Mouse (Mus musculus) adrenal gland, adult 8-10 months (tissue): ENCODE measurements at regions not wholly inside any gene's neighbourhood (a gene's known extent, or its start where the extent isn't known, plus 50 kb on each side); places are given as distances from the start of the nearest gene placed in this dataset.

ENCODE experiments used
- DNase-seq: peaks from one replicate; pipeline ENCODE4 v3.0.0; 2022

DNA sequence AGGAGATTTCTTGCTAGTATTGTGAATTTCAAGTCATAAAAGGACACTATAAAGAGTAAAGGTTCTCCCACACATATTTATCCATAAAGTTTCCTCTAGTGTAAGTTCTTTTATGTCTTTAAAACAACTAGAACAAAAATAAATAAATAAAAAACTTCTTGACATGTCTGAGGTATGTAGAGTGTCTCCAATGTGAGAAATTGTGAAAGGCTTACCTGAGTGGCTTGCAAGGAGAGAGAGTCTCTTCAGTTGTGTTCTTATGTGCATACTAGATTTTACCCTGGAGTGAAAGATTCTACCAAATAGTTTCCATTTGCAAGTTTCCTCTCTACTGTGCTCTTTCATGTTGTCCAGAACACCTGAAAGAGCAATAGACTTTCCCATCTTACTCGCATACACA is 276.8 kb downstream of the Ankrd50 start:
- no peak for DNase-seq

DNA sequence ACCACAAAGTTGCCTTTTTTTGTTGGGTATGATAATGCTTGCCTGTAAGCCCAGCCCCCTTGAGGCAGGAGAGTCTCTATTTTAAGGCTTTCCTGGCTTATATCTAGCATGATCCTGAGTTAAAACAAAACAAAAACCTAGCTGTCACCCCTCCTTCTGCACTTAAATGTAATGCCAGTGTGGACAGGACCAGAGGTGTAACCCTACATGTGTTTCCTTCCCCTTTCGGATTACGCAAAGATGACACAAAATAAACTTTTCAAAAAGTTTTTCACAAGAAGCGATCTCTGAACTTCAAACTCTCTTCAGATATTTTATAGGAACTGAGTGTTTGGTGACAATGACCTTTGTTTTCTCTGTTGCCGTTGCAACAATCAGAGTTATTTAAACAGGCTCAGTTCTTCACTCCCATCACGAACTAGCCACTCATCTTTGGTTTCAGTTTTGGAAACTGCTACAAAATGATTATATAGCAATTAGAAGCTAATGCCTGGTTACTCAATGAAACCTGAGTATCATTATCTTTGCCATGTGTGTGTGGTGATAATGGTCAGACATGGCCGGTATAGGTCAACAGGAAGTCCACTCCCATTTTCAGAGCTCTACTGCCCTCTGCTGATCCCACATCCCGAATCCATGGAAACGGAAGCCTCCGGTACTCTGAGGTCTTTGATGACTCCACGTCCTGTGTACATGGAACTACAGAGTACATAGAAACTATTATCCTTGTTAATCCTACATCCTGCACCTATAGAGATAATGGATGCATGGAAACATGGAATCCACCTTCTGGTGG is 282.6 kb downstream of the Ankrd50 start:
- DNase-seq, result peak; percentile 66

DNA sequence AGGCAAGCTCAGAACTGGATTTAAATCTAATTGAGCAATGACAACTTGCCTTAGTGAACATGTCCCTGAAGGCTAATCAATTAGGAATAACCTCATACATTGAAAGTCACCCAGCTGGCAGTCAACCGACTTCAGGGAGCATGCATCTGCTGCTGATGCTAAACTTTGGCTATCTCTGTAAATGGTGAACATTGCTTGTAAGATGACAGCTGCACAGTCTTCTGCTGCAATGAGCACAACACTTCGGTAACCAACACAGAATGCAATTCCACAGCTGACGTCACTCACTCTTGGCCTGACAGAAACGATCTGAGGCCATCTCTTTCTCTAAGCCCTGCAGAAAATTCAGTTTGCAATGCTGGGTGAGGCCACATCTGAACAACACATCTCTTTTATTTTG is 290.6 kb downstream of the Ankrd50 start:
- DNase-seq, result no peak

GRCm38 (mm10) chr3:38187406-38187896 is 297.2 kb downstream of the Ankrd50 start:
- DNase-seq, result no peak

DNA sequence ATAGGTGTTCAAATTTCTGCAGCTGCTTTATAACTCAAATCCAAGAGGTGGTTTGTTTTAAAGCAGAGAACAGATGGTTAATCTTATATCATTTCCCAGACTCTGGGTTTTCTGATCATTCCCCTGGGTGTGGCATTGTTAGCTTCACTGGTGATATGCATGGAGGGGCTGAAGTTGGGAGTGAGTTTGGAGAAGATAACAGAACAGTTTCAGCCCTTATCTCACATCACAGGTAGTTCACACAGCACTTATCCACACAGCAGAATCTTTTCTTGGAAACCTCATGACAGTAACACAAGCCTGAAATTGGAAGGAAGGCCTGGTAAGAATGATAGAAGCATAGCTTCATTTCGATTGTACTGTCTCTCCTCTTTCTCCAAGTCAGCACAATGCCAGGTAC is 298.1 kb downstream of the Ankrd50 start:
- no peak for DNase-seq

GRCm38 (mm10) chr3:38178295-38178694 is 306.3 kb downstream of the Ankrd50 start:
- no peak for DNase-seq

DNA sequence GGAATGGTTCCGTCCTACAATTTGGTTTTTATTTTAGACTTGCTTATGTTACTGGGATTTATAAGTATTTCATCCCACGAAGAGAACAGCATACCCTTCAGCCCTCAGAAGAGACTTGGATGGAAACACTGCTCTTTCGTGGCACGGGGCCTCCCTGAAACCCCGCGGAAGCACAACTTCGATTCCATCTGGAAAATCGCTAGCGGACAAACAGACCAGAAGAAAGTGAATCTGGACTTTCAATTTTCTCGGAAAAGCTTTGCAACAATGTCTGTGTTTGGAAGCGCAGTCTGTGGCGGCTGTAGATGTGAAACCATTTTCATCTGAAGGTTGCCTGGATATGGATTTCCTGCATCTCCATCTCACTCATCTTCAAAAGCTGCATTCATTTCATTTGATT is 308.7 kb downstream of the Ankrd50 start:
- DNase-seq, result no peak

DNA sequence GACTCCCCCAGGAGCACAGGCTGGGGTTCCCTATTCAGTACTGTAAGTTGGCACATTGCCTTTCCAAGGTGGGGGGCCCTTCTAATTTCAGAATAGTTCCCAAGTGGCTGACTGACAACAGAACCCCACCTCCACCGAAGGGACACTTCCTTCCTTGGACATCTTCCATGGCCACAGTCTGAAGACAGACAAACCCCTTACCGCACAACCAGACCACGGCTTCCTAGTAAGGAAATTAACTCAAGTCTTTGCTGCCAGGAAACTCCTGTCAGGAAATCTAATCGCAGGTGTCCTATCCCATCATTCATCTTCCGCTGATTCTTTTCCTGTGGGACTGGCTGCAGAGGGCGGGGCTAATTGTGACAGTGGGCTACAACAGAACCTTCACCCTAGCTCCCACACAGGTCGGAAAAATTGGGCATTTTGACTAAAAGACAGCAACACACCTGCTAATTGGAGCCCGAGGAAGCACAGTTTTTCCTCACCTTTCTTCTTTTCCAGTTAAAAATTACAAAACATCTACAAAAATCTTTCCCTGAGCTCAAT is 309.8 kb downstream of the Ankrd50 start:
- no peak for DNase-seq

DNA sequence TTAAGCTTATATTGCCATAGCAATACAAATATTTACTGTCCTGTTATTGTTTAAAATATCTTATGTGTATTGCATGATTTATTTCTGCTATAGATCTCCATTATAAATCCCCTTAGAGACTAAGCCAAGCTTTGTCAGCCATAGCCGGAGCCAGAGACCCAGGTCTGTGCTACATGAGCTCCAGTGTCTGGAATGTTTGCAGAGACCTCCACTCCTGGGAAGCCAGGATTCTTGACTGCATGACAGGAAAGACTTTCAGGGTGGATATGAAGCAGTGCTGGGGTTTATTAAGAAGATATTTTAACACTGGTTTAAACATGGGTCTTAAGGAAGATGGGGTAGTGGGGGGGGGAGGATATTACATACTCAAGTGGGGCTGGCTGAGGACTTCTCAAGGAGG is 332.2 kb downstream of the Ankrd50 start:
- DNase-seq, result no peak

GRCm38 (mm10) chr3:38151821-38152220 is 332.8 kb downstream of the Ankrd50 start:
- DNase-seq, result no peak

DNA sequence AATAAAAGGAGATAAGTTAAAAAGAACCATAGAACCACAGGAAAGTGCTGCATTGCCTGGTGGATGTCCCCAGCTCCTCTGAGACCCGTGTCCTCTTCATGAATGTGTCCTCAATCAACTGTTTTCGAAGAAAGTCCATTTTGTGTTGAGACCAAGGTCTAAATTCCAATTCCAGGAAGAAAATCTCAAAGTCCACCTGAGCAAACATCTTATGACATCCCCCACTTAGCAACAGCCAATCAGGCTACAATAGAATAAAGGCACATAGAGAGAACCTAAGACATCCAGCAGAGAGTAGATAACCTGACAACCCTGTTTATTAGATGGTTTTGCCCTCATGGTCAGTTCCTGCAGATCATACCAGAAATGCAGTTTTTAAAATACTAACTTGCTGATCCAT is 338.0 kb downstream of the Ankrd50 start:
- no peak for DNase-seq

- no peak for DNase-seq
Observed at GRCm38 (mm10) chr3:38145444-38145843, 339.2 kb downstream of the Ankrd50 start.

- peak; percentile 42 for DNase-seq
Observed at GRCm38 (mm10) chr3:38144650-38145049, 340.0 kb downstream of the Ankrd50 start.

- DNase-seq, result peak; percentile 52
Observed at GRCm38 (mm10) chr3:38143147-38143883, 341.3 kb downstream of the Ankrd50 start.

DNA sequence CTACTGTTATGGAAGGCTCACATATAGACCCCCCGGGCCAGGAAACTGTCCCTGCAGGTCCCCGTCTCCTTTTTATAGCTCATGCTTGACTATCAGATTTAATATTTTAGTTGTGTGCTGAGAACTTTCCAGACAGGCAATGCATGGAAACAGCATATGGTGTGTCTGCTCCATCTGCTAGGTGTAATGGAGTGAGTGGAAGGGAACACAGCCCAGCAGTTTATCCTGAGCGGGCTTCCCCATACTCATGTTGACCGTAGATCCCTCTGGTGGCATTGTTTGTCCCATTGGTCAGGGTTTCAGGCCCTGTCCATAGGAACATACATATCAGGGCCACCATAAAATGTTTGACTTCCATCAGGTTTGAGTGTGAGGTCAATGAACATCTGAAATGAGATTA is 345.3 kb downstream of the Ankrd50 start:
- DNase-seq, result no peak

GRCm38 (mm10) chr3:38138014-38138413 is 346.6 kb downstream of the Ankrd50 start:
- DNase-seq, result no peak

DNA sequence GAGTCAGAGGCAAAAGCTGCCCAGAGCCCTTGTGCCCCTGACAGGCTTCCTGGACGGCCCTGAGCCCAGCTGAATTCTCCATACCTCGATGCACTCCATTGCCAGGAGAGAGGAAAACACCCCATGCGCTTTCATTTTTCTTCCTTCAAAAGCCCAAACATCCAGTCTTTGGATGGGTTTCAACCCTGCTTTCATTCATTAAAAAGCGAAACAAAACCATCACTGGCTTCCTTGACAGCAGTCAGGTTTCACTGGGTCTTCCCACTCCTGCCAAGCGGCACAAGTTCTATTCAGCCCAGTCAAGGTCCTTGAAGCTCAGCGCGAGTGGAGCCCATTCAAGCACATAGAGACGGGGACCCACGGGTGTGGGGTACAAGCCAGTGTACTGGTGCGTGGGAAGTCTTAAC is 348.8 kb downstream of the Ankrd50 start:
- DNase-seq, result no peak

- no peak for DNase-seq
Observed at GRCm38 (mm10) chr3:38134425-38134824, 350.2 kb downstream of the Ankrd50 start.

DNA sequence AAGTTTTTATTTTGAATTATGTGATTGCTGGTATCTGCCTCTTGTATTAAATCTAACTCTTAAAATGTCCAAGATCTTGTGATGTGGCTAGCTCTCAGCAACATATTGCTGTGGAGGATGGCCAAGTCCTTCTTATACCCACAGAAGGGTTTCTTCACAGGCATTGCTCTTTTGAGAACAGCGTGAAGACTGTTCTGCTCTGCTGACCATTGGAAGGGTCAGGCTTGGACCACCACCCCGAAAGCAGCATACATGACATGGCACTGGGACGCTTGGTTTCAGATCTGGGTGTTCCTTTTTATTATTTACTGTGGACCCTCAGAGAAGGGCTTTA is 352.8 kb downstream of the Ankrd50 start:
- DNase-seq, result no peak

GRCm38 (mm10) chr3:38131176-38131886 is 353.3 kb downstream of the Ankrd50 start:
- DNase-seq, result no peak

DNA sequence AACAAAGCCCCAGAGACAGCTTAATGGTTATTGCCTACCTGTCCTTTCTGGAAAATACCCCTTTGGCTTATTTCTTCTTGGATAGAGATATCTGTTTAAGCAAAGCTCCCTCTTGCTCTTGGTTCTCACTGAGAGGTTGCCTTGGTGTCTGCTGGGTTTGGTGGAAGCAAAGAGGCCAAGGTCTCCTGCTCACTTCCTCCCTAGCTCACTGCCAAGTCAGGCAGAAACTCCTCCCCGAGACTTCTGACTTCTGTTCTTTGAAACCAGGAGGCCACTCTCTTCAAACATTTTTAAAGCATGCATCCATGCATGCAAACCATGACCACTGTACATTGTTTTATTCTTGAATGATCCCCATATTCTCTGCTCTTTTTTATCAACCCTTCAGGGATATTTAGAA is 354.6 kb downstream of the Ankrd50 start:
- DNase-seq, result peak; percentile 42

GRCm38 (mm10) chr3:38129167-38129500 is 355.5 kb downstream of the Ankrd50 start:
- no peak for DNase-seq

GRCm38 (mm10) chr3:38128486-38129166 is 356.0 kb downstream of the Ankrd50 start:
- peak; percentile 16 for DNase-seq
